Mouse (Mus musculus) c-Kit-negative CD71-positive TER-119-positive erythroid progenitor cells, embryonic 14.5 days (primary cell): ENCODE data around the gene Grm8.

Experiments used
- DNase-seq: peaks from one replicate; pipeline ENCODE4 v3.0.0-alpha.2; 2013; ENCODE audit warnings: low read depth, low spot score

Gene Grm8

GRCm38 (mm10) chr6:28042339-28042738 lies 92.6 kb downstream of the Grm8 start:
- no peak for DNase-seq

GRCm38 (mm10) chr6:28040815-28041214 lies 94.2 kb downstream of the Grm8 start:
- no peak for DNase-seq

- DNase-seq = no peak
Observed at GRCm38 (mm10) chr6:28032006-28032405, 103.0 kb downstream of the Grm8 start.

GRCm38 (mm10) chr6:28017653-28018052 lies 117.3 kb downstream of the Grm8 start:
- DNase-seq = no peak

GRCm38 (mm10) chr6:28007001-28007400 lies 128.0 kb downstream of the Grm8 start:
- DNase-seq = no peak

- DNase-seq = no peak
Observed at GRCm38 (mm10) chr6:27997250-27997649, 137.7 kb downstream of the Grm8 start.

GRCm38 (mm10) chr6:27991241-27991640 lies 143.7 kb downstream of the Grm8 start:
- no peak for DNase-seq

- DNase-seq = no peak
Observed at GRCm38 (mm10) chr6:27982598-27982997, 152.4 kb downstream of the Grm8 start.

GRCm38 (mm10) chr6:27982021-27982420 lies 153.0 kb downstream of the Grm8 start:
- no peak for DNase-seq

GRCm38 (mm10) chr6:27977361-27977760 lies 157.6 kb downstream of the Grm8 start:
- DNase-seq = no peak

- no peak for DNase-seq
Observed at GRCm38 (mm10) chr6:27968859-27969258, 166.1 kb downstream of the Grm8 start.

- no peak for DNase-seq
Observed at GRCm38 (mm10) chr6:27967037-27967436, 167.9 kb downstream of the Grm8 start.

- no peak for DNase-seq
Observed at GRCm38 (mm10) chr6:27965237-27965636, 169.7 kb downstream of the Grm8 start.

GRCm38 (mm10) chr6:27963887-27964286 lies 171.1 kb downstream of the Grm8 start:
- no peak for DNase-seq

- DNase-seq = no peak
Observed at GRCm38 (mm10) chr6:27956278-27956857, 178.6 kb downstream of the Grm8 start.

- DNase-seq = no peak
Observed at GRCm38 (mm10) chr6:27951433-27951832, 183.5 kb downstream of the Grm8 start.

- DNase-seq = no peak
Observed at GRCm38 (mm10) chr6:27928058-27928457, 206.9 kb downstream of the Grm8 start.

- no peak for DNase-seq
Observed at GRCm38 (mm10) chr6:27913281-27913680, 221.7 kb downstream of the Grm8 start.

- no peak for DNase-seq
Observed at GRCm38 (mm10) chr6:27904358-27904757, 230.6 kb downstream of the Grm8 start.

- no peak for DNase-seq
Observed at GRCm38 (mm10) chr6:27902224-27902623, 232.8 kb downstream of the Grm8 start.

- DNase-seq = no peak
Observed at GRCm38 (mm10) chr6:27901396-27901795, 233.6 kb downstream of the Grm8 start.

- DNase-seq = no peak
Observed at GRCm38 (mm10) chr6:27895153-27895552, 239.8 kb downstream of the Grm8 start.

GRCm38 (mm10) chr6:27892886-27893285 lies 242.1 kb downstream of the Grm8 start:
- DNase-seq = no peak

GRCm38 (mm10) chr6:27888391-27888790 lies 246.6 kb downstream of the Grm8 start:
- no peak for DNase-seq
